18 mouse cellular contexts compared by ENCODE assay signal in the genomic region with DNA sequence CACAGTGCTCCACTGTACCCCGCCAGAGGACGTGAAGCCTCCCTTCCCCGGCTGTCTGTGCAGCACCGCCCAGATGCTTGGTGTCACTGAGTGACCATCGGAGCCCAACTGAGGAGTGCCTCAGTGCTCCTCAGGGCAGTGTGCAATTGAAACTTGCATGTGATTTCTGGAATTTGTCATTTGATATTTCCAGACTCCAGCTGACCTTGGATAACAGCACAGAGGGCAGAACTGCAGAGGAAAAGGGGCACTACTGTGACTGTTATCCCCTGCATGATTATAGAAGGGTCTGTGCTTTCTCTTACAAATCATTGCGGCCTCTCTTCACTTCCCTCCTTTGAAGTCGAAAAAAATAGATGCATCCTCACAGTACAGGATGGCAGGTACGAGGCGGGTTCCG.
DNase-seq lines count a peak whose midpoint lies in the region; ATAC-seq and TF ChIP-seq lines count a peak whose summit lies in the region.
"Had no signal": no experiment of that assay in that cellular context is flagged by ENCODE, and none has a peak within 500 bp of the region (broad histone marks: within the 10 kb centered on the region; RNA-seq: fewer than 3 reads in every experiment).

No protein-coding gene starts in this region.

- TF ChIP-seq CTCF in layer of hippocampus, adult 2 months (conservative IDR thresholded peaks at IDR 0.05), result no peak

- intact Hi-C loops in heart, postnatal 14 days (cut with DNase I), result loop anchor here (5.0 kb wide), 1 partner anchor 36 kb away; no protein-coding TSS in a partner anchor

- H3K27me3 ChIP-seq in heart, embryonic 10.5 days (ENCODE audit: insufficient read depth, poor library complexity, severe bottlenecking), result peaks cover 22% of the 10 kb centered on the region
- 0 out of 2 replicates have a peak, but pooled peaks cover 3% of the 10 kb centered on the region for H3K27me3 ChIP-seq in heart, embryonic 14.5 days (ENCODE audit: control insufficient read depth, insufficient read depth, low read length)

- ATAC-seq in heart, embryonic 14.5 days (ENCODE audit: insufficient number of reproducible peaks, insufficient read depth, low FRiP score, low read depth), result no peak
- ATAC-seq: forebrain, embryonic 16.5 days; hindbrain, postnatal 0 days had no signal

- no peak overlapping the region for H3K4me3 ChIP-seq in heart, embryonic 10.5 days
- no peak overlapping the region for H3K4me3 ChIP-seq in heart, embryonic 14.5 days (ENCODE audit: control insufficient read depth in 1 of 2, insufficient read depth in 1 of 2, low read depth in 1 of 2, low read length in 2 of 2)
- no peak overlapping the region for H3K4me3 ChIP-seq in layer of hippocampus, adult 2 months
- H3K4me3 ChIP-seq: embryonic facial prominence, embryonic 13.5 days; forebrain, embryonic 12.5 days; hindbrain, embryonic 13.5 days had no signal

- whole genome bisulfite sequencing in heart, embryonic 10.5 days, result 44% methylated on average over 10 of the region's 10 CpGs
- WGBS in heart, embryonic 14.5 days, result 31% methylated on average over 10 of the region's 10 CpGs

- peaks cover 49% of the 10 kb centered on the region for H3K4me1 ChIP-seq in heart, embryonic 10.5 days
- peaks cover 31 to 56% of the 10 kb centered on the region in 2 experiments for H3K4me1 ChIP-seq in heart, embryonic 14.5 days (ENCODE audit: control insufficient read depth in 2 of 2, insufficient read depth in 2 of 2, low read length in 2 of 2)

- H3K4me2 ChIP-seq in heart, embryonic 14.5 days (ENCODE audit: low read length), result peak overlapping the region; percentile 4
- H3K4me2 ChIP-seq: embryonic facial prominence, embryonic 13.5 days; forebrain, embryonic 12.5 days; hindbrain, embryonic 13.5 days had no signal

- peak overlapping the region; percentile 28 for H3K9ac ChIP-seq in heart, embryonic 14.5 days (ENCODE audit: low read length)
- H3K9ac ChIP-seq: embryonic facial prominence, embryonic 13.5 days; forebrain, embryonic 12.5 days; hindbrain, embryonic 13.5 days had no signal

- H3K9me3 ChIP-seq in heart, embryonic 10.5 days, result no peaks in the 10 kb centered on the region
- no peaks in the 10 kb centered on the region for H3K9me3 ChIP-seq in heart, embryonic 14.5 days (ENCODE audit: control insufficient read depth, low read length)
- H3K9me3 ChIP-seq: embryonic facial prominence, embryonic 13.5 days; forebrain, embryonic 12.5 days; hindbrain, embryonic 13.5 days had no signal

- peak overlapping the region; percentile 74 for H3K27ac ChIP-seq in heart, embryonic 10.5 days
- H3K27ac ChIP-seq in heart, embryonic 14.5 days (replicated peaks in 1 of 2; ENCODE audit: control insufficient read depth in 1 of 2, insufficient read depth in 1 of 2, low read depth in 2 of 2, low read length in 2 of 2), result peak overlapping the region; percentile 87 to 91
- H3K27ac ChIP-seq in layer of hippocampus, adult 2 months, result 0 out of 2 replicates have a peak overlapping the region, but pooled peaks have one; percentile 2
- H3K27ac ChIP-seq: embryonic facial prominence, embryonic 13.5 days; forebrain, embryonic 12.5 days; hindbrain, embryonic 13.5 days; hindbrain, postnatal 0 days had no signal

- DNase-seq in heart, embryonic 10.5 days (ENCODE audit: low spot score), result no peak
- DNase-seq in heart, adult 18-20 months, result no peak
- no peak for DNase-seq in heart, postnatal 14 days
- no peak for DNase-seq in layer of hippocampus, adult 2 months (ENCODE audit: low spot score in 2 of 2)
- no peak for DNase-seq in layer of hippocampus, adult 9-10 months (ENCODE audit: low spot score)
- DNase-seq: adrenal gland, postnatal 14 days; cerebellum, adult 18-20 months; cerebellum, adult 9-11 months; cerebellum, postnatal 36 days; gastrocnemius, postnatal 10 days; kidney, adult 11 months; kidney, adult 9 months had no signal

- no peaks in the 10 kb centered on the region for H3K36me3 ChIP-seq in heart, embryonic 10.5 days
- no peaks in the 10 kb centered on the region for H3K36me3 ChIP-seq in heart, embryonic 14.5 days (ENCODE audit: control insufficient read depth, insufficient read depth, low read length)
- H3K36me3 ChIP-seq: embryonic facial prominence, embryonic 13.5 days; forebrain, embryonic 12.5 days; hindbrain, embryonic 13.5 days had no signal

Comparison
In these comparisons a context has a peak if more than half of its experiments do, and no peak if none do; other contexts are left out.
1. H3K27ac ChIP-seq: peak in every context shown above with its lines; median percentile 89 in heart, embryonic 14.5 days; 74 in heart, embryonic 10.5 days; 2 in layer of hippocampus, adult 2 months.